24 mouse cellular contexts compared by ENCODE assay signal in genomic region chr17:44506524-44506923, GRCm38 (mm10).
A peak's percentile ranks its signal among the peaks of the same experiment; 100 is the strongest.
DNase-seq lines count a peak whose midpoint lies in the region; ATAC-seq and TF ChIP-seq lines count a peak whose summit lies in the region.
"Had no signal": no experiment of that assay in that cellular context is flagged by ENCODE, and none has a peak within 500 bp of the region (broad histone marks: within the 10 kb centered on the region; RNA-seq: fewer than 3 reads in every experiment).

No protein-coding gene starts in this region.

- TF ChIP-seq CTCF in midbrain, postnatal 0 days (IDR thresholded peaks at IDR 0.05) = no peak

- WGBS in midbrain, embryonic 11.5 days = 67% methylated on average over 3 of the region's 3 CpGs
- 79% methylated on average over 3 of the region's 3 CpGs for WGBS in midbrain, postnatal 0 days

- H3K27me3 ChIP-seq in midbrain, embryonic 11.5 days (ENCODE audit: control insufficient read depth, insufficient read depth, low read length) = no peaks in the 10 kb centered on the region
- H3K27me3 ChIP-seq in midbrain, postnatal 0 days (ENCODE audit: insufficient read depth, low read length) = no peaks in the 10 kb centered on the region
- H3K27me3 ChIP-seq: forebrain, embryonic 13.5 days; midbrain, embryonic 12.5 days; neural tube, embryonic 13.5 days had no signal

- H3K27ac ChIP-seq in midbrain, embryonic 11.5 days (ENCODE audit: low read depth, low read length) = no peak overlapping the region
- H3K27ac ChIP-seq in midbrain, postnatal 0 days (ENCODE audit: low read depth, low read length) = no peak overlapping the region
- H3K27ac ChIP-seq: embryonic facial prominence, embryonic 12.5 days; forebrain, embryonic 13.5 days; kidney, postnatal 0 days; midbrain, embryonic 12.5 days; neural tube, embryonic 13.5 days had no signal

- H3K9me3 ChIP-seq in midbrain, embryonic 11.5 days (ENCODE audit: control insufficient read depth, low read length) = no peaks in the 10 kb centered on the region
- no peaks in the 10 kb centered on the region for H3K9me3 ChIP-seq in midbrain, postnatal 0 days (ENCODE audit: low read length)
- H3K9me3 ChIP-seq: embryonic facial prominence, embryonic 12.5 days; forebrain, embryonic 13.5 days; midbrain, embryonic 12.5 days; neural tube, embryonic 13.5 days had no signal

- H3K9ac ChIP-seq in midbrain, embryonic 11.5 days (ENCODE audit: low read length) = no peak overlapping the region
- no peak overlapping the region for H3K9ac ChIP-seq in midbrain, postnatal 0 days (replicated peaks; ENCODE audit: low read length, poor library complexity, severe bottlenecking)
- H3K9ac ChIP-seq: embryonic facial prominence, embryonic 12.5 days; forebrain, embryonic 13.5 days; midbrain, embryonic 12.5 days; neural tube, embryonic 13.5 days had no signal

- no peaks in the 10 kb centered on the region for H3K36me3 ChIP-seq in midbrain, embryonic 11.5 days (ENCODE audit: control insufficient read depth, insufficient read depth, low read length)
- no peaks in the 10 kb centered on the region for H3K36me3 ChIP-seq in midbrain, postnatal 0 days (ENCODE audit: insufficient read depth, low read length)
- H3K36me3 ChIP-seq: embryonic facial prominence, embryonic 12.5 days; midbrain, embryonic 12.5 days; neural tube, embryonic 13.5 days had no signal

- ATAC-seq in midbrain, embryonic 11.5 days (ENCODE audit: low FRiP score) = peak; percentile 52; the same call in 1 of the 2 replicates
- ATAC-seq in midbrain, postnatal 0 days (ENCODE audit: low FRiP score) = no peak
- ATAC-seq: activated CD4-positive, CD25-positive, alpha-beta regulatory T cell, adult 4 months; forebrain, embryonic 13.5 days; inflammation-experienced regulatory T-cells, adult 6 months had no signal

- H3K4me1 ChIP-seq in midbrain, embryonic 11.5 days (ENCODE audit: control insufficient read depth, insufficient read depth, low read length) = no peaks in the 10 kb centered on the region
- H3K4me1 ChIP-seq in midbrain, postnatal 0 days (ENCODE audit: insufficient read depth, low read length) = no peaks in the 10 kb centered on the region

- no peak overlapping the region for H3K4me3 ChIP-seq in midbrain, embryonic 11.5 days (ENCODE audit: low read depth, low read length)
- no peak overlapping the region for H3K4me3 ChIP-seq in midbrain, postnatal 0 days (ENCODE audit: low read depth, low read length)
- H3K4me3 ChIP-seq: embryonic facial prominence, embryonic 12.5 days; forebrain, embryonic 13.5 days; midbrain, embryonic 12.5 days; neural tube, embryonic 13.5 days had no signal

- no peak for DNase-seq in midbrain, embryonic 11.5 days (ENCODE audit: low spot score, missing footprints)
- DNase-seq in midbrain, postnatal 0 days (ENCODE audit: low spot score) = no peak
- DNase-seq in embryo, embryonic 11.5 days (ENCODE audit: low read depth, low spot score) = peak; percentile 16
- DNase-seq in forelimb bud, embryonic 11.5 days (ENCODE audit: low read depth, low spot score) = peak; percentile 67
- no peak for DNase-seq in thymus, postnatal 4 days
- DNase-seq in adrenal gland, postnatal 25 days = no peak
- no peak for DNase-seq in thymus, postnatal 10 days (ENCODE audit: low spot score in 2 of 2)
- DNase-seq: adrenal gland, adult 8-10 months; cerebellum, adult 18-20 months; cerebellum, postnatal 14 days; gastrocnemius, postnatal 14 days; heart, adult 11 months; kidney, adult 18-20 months; left cerebral cortex, postnatal 4 days; lung, postnatal 4 days; thymus, adult 18-20 months had no signal

- no peak overlapping the region for H3K4me2 ChIP-seq in midbrain, embryonic 11.5 days
- no peak overlapping the region for H3K4me2 ChIP-seq in midbrain, postnatal 0 days (ENCODE audit: low read depth, low read length, poor library complexity, severe bottlenecking)
- H3K4me2 ChIP-seq: embryonic facial prominence, embryonic 12.5 days; forebrain, embryonic 13.5 days; heart, embryonic 11.5 days; midbrain, embryonic 12.5 days; neural tube, embryonic 13.5 days had no signal

Comparison
In these comparisons a context has a peak if more than half of its experiments do, and no peak if none do; other contexts are left out.
1. DNase-seq: peak in embryo, embryonic 11.5 days (single experiment) and forelimb bud, embryonic 11.5 days (single experiment); none in midbrain, embryonic 11.5 days (single experiment), midbrain, postnatal 0 days (single experiment), thymus, postnatal 4 days (single experiment), adrenal gland, postnatal 25 days (single experiment) and thymus, postnatal 10 days (0 of 2).